Mouse (Mus musculus) embryo, embryonic 11 days (tissue): ENCODE measurements around the gene Srp54a.
"Not testable (repeated sequence)": the region's sequence is repeated elsewhere in the genome, so short reads cannot be mapped to it uniquely, and the experiment has no call there.

Source experiments
- DNase-seq: peaks from one replicate; pipeline ENCODE4 v3.0.0-alpha.2; 2015

Gene Srp54a

GRCm38 (mm10) chr12:55135540-55135939 lies 55.5 kb downstream of the Srp54a start:
- DNase-seq: not testable (repeated sequence)

GRCm38 (mm10) chr12:55137859-55138258 lies 57.8 kb downstream of the Srp54a start:
- DNase-seq: not testable (repeated sequence)

GRCm38 (mm10) chr12:55154559-55155448 lies 74.7 kb downstream of the Srp54a start, which contains the start of gene Srp54b:
TSS of gene Srp54b (plus strand) at chr12:55155104.
- not testable (repeated sequence) for DNase-seq

GRCm38 (mm10) chr12:55155449-55155783 lies 75.4 kb downstream of the Srp54a start:
- DNase-seq: not testable (repeated sequence)
